Mouse (Mus musculus) limb, embryonic 15.5 days (tissue): ENCODE measurements around the gene Mis12. TPM values are rescaled to one million over a fixed set of nuclear protein-coding genes. Genes with fewer than 3 reads are reported as not detected.

Experiments
- ATAC-seq: fragments of 200-750 bp; cut with Nextera tagmentation; 2 replicates; pipeline ENCODE4 v1.8.0; 2017; ENCODE audit warnings: low read depth, moderate TSS enrichment; ENCODE audit not compliant: insufficient number of reproducible peaks, low FRiP score, low TSS enrichment
- H3K27ac ChIP-seq: fragments of 300-500 bp; sonication (generic); 2 replicates; pipeline ENCODE4 v1.5.1; 2015; ENCODE audit warnings: moderate library complexity, mild to moderate bottlenecking, inconsistent platforms
- H3K27me3 ChIP-seq: fragments of 300-500 bp; sonication (generic); 2 replicates; pipeline ENCODE4 v1.6.1; 2015; ENCODE audit warnings: inconsistent platforms
- H3K36me3 ChIP-seq: fragments of 300-500 bp; sonication (generic); 2 replicates; pipeline ENCODE4 v1.6.1; 2015; ENCODE audit warnings: inconsistent platforms
- H3K4me1 ChIP-seq: fragments of 300-500 bp; sonication (generic); 2 replicates; pipeline ENCODE4 v1.6.1; 2015; ENCODE audit warnings: inconsistent platforms
- H3K4me2 ChIP-seq: fragments of 300-500 bp; sonication (generic); 2 replicates; pipeline ENCODE4 v1.6.1; 2015; ENCODE audit warnings: mild to moderate bottlenecking, inconsistent platforms
- H3K4me3 ChIP-seq: fragments of 300-500 bp; sonication (generic); 2 replicates; pipeline ENCODE4 v1.5.1; 2015; ENCODE audit warnings: mild to moderate bottlenecking, inconsistent platforms
- H3K9ac ChIP-seq: fragments of 300-500 bp; sonication (generic); 2 replicates; pipeline ENCODE4 v1.6.1; 2015; ENCODE audit warnings: inconsistent platforms
- H3K9me3 ChIP-seq: fragments of 300-500 bp; sonication (generic); 2 replicates; pipeline ENCODE4 v1.6.1; 2016; ENCODE audit warnings: inconsistent platforms
- WGBS: fragments of 180-500 bp; shearing (Covaris S2); methylation state at CpG from one replicate; pipeline ENCODE4 v1.1.7; 2015; 5-methylcytosine and 5-hydroxymethylcytosine counted together
- polyA plus RNA-seq: library from polyadenylated mRNA; unstranded; fragments of >200 nt; fragmentation: Nextera tagmentation; extraction: Ambion mirVana; gene quantifications from 2 replicates; pipeline ENCODE4 v1.2.1, GENCODE M21; 2015

Gene Mis12
- polyA plus RNA-seq = 40.8 and 43.3 TPM in 2 replicates

- Histone ChIP-seq H3K4me3 (peak within 1 kb of the TSS; percentile 80), H3K27me3 (no peaks in the 10 kb centered on the region), H3K4me1 (peaks cover 25% of the 10 kb centered on the region), H3K9me3 (no peaks in the 10 kb centered on the region), H3K9ac (peak within 1 kb of the TSS; percentile 96), H3K36me3 (peaks cover 11% of the 10 kb centered on the region; the same call in 1 of the 2 replicates), H3K4me2 (peak within 1 kb of the TSS; percentile 65), H3K27ac (peak within 1 kb of the TSS; percentile 94)
- WGBS = under 1% methylated on average over 71 of the region's 71 CpGs
- ATAC-seq = peak; percentile 100
Measured at GRCm38 (mm10) chr11:71019201-71020068, at the start of gene Mis12, which contains the start of gene Derl2. Gene Mis12 (plus strand): TSS chr11:71019611. Gene Derl2 (minus strand): TSS chr11:71019841.

- peak; percentile 99 for ATAC-seq
Measured at GRCm38 (mm10) chr11:70969821-70970559, 49.4 kb upstream of the Mis12 start, which contains the start of the genes Nup88 and Rpain. Gene Nup88 (minus strand): TSS chr11:70969973. Gene Rpain (plus strand): TSS chr11:70970213.

DNA sequence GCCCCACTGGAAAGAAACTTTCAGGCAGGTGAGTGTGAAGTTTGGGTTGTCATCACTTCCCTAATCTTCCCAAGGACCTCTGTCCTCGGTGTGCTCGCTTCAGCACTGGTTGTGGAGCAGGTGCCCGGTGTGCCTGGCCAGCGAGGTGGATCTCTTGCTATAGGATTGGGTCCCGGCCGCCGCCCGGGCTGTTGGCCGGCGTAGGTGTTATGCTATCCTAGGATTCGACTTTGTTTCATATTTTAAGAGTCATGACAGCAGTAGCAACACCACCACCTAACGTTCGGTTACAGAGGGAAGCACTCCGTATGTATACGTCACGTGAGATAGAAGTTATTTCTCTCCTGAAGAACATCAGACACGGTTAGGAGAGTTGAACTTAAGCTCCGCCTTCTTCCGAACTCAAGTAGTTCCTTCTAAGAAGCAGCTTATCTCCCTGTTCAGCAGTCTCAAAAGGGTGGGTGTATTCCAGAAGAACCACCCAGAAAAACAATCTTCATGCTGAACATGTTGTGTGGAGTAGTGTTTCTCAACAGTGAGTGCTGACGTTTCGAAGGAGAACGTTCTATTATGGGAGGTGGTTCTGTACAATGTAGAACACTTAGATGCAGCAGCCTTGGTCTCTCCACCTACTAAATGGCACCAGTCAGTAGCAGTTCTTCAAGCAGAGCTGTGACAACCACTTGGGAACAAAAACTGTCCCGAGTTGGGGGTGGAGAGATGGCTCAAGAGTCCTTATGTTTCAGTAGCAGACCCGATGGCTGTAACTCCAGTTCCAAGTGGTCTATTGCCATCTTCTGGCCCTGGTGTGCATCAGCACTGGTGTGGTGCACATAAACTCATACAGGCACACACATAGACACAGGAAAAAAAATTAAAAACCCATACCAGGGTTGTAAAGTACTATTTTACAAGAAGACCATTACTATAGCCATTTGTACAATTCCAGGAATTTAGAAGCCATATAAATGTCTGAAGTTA, 48.6 kb upstream of the Mis12 start:
- peak overlapping the region; percentile 55 for H3K9ac ChIP-seq
- peaks cover 39% of the 10 kb centered on the region for H3K36me3 ChIP-seq
- no peak for ATAC-seq
- H3K9me3 ChIP-seq = no peaks in the 10 kb centered on the region
- H3K4me1 ChIP-seq = peaks cover 16% of the 10 kb centered on the region
- 17% methylated on average over 24 of the region's 24 CpGs for WGBS
- H3K27me3 ChIP-seq = no peaks in the 10 kb centered on the region
- peak overlapping the region; percentile 82 for H3K4me3 ChIP-seq
- H3K4me2 ChIP-seq = peak overlapping the region; percentile 91
- peak overlapping the region; percentile 88 for H3K27ac ChIP-seq

More at GRCm38 (mm10) chr11:70969821-70970559, 49.4 kb upstream of the Mis12 start, which contains the start of the genes Nup88 and Rpain:
- H3K36me3 ChIP-seq = peaks cover 39% of the 10 kb centered on the region
- WGBS = under 1% methylated on average over 43 of the region's 43 CpGs
- no peaks in the 10 kb centered on the region for H3K9me3 ChIP-seq
- H3K27ac ChIP-seq = peak within 1 kb of the TSS; percentile 92
- peaks cover 16% of the 10 kb centered on the region for H3K4me1 ChIP-seq
- H3K27me3 ChIP-seq = no peaks in the 10 kb centered on the region
- H3K4me3 ChIP-seq = peak within 1 kb of the TSS; percentile 82
- H3K9ac ChIP-seq = peak within 1 kb of the TSS; percentile 85
- H3K4me2 ChIP-seq = peak within 1 kb of the TSS; percentile 91

DNA sequence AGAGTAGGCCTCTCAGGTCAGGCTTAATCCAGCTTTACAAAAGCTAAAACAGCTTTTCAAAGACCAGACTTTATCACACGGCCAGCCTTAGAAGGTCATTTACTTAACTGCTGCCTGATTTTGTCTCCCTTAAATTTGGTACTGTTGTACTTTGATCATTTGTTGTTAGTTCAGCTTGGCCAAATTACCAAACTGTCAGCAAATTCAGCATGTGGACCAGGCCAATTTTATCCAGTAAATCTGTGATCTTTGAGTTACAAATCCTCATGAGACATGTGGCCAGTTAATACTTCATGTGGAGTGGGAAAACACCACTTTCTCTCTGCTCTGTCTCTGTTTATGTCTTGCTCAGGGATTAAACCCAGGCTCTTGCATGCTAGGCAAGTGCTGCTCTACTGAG, 46.8 kb upstream of the Mis12 start:
- WGBS = 61% methylated on average over 1 of the region's 1 CpGs
- Histone ChIP-seq H3K27ac (no peak overlapping the region), H3K4me1 (peaks cover 16% of the 10 kb centered on the region), H3K36me3 (peaks cover 48% of the 10 kb centered on the region), H3K27me3 (no peaks in the 10 kb centered on the region), H3K9me3 (no peaks in the 10 kb centered on the region), H3K4me2 (no peak overlapping the region), H3K4me3 (no peak overlapping the region), H3K9ac (no peak overlapping the region)
- ATAC-seq = no peak

- Histone ChIP-seq H3K27me3 (no peaks in the 10 kb centered on the region), H3K4me3 (no peak overlapping the region), H3K9ac (no peak overlapping the region), H3K4me1 (peaks cover 6% of the 10 kb centered on the region), H3K4me2 (no peak overlapping the region), H3K36me3 (peaks cover 60% of the 10 kb centered on the region), H3K9me3 (no peaks in the 10 kb centered on the region), H3K27ac (no peak overlapping the region)
- WGBS = 68% methylated on average over 4 of the region's 4 CpGs
- no peak for ATAC-seq
Measured at GRCm38 (mm10) chr11:70973947-70974346, 45.5 kb upstream of the Mis12 start.

- Histone ChIP-seq H3K36me3 (peaks cover 72% of the 10 kb centered on the region), H3K9me3 (no peaks in the 10 kb centered on the region), H3K27ac (no peak overlapping the region), H3K27me3 (no peaks in the 10 kb centered on the region), H3K9ac (no peak overlapping the region), H3K4me3 (no peak overlapping the region), H3K4me1 (peaks cover 6% of the 10 kb centered on the region), H3K4me2 (no peak overlapping the region)
- ATAC-seq = no peak
- WGBS = 70% methylated on average over 2 of the region's 2 CpGs
Measured at GRCm38 (mm10) chr11:70975193-70975592, 44.2 kb upstream of the Mis12 start.

- Histone ChIP-seq H3K9ac (no peak overlapping the region), H3K4me2 (no peak overlapping the region), H3K27ac (no peak overlapping the region), H3K36me3 (peaks cover 83% of the 10 kb centered on the region), H3K9me3 (no peaks in the 10 kb centered on the region), H3K27me3 (no peaks in the 10 kb centered on the region), H3K4me3 (no peak overlapping the region), H3K4me1 (peaks cover 11% of the 10 kb centered on the region)
- 87% methylated on average over 6 of the region's 6 CpGs for WGBS
- ATAC-seq = no peak
Measured at GRCm38 (mm10) chr11:70977293-70977692, 42.1 kb upstream of the Mis12 start.

- H3K9ac ChIP-seq = no peak overlapping the region
- no peak for ATAC-seq
- H3K27me3 ChIP-seq = no peaks in the 10 kb centered on the region
- no peak overlapping the region for H3K4me2 ChIP-seq
- peaks cover 14% of the 10 kb centered on the region for H3K4me1 ChIP-seq
- WGBS = 83% methylated on average over 6 of the region's 6 CpGs
- H3K27ac ChIP-seq = no peak overlapping the region
- no peaks in the 10 kb centered on the region for H3K9me3 ChIP-seq
- peaks cover 69% of the 10 kb centered on the region for H3K36me3 ChIP-seq
- H3K4me3 ChIP-seq = no peak overlapping the region
Measured at GRCm38 (mm10) chr11:70980232-70980631, 39.2 kb upstream of the Mis12 start.

GRCm38 (mm10) chr11:70980751-70981510, 38.5 kb upstream of the Mis12 start:
- 92% methylated on average over 14 of the region's 14 CpGs for WGBS
- H3K27ac ChIP-seq = no peak overlapping the region
- no peaks in the 10 kb centered on the region for H3K27me3 ChIP-seq
- H3K4me3 ChIP-seq = no peak overlapping the region
- H3K4me1 ChIP-seq = peaks cover 14% of the 10 kb centered on the region
- H3K36me3 ChIP-seq = peaks cover 69% of the 10 kb centered on the region
- H3K4me2 ChIP-seq = no peak overlapping the region
- no peak for ATAC-seq
- H3K9ac ChIP-seq = no peak overlapping the region
- no peaks in the 10 kb centered on the region for H3K9me3 ChIP-seq

GRCm38 (mm10) chr11:70982030-70982429, 37.4 kb upstream of the Mis12 start:
- Histone ChIP-seq H3K4me3 (peak overlapping the region; percentile 100), H3K27ac (no peak overlapping the region), H3K9me3 (no peaks in the 10 kb centered on the region), H3K4me2 (peak overlapping the region; percentile 52), H3K9ac (peak overlapping the region; percentile 92), H3K27me3 (no peaks in the 10 kb centered on the region), H3K4me1 (peaks cover 14% of the 10 kb centered on the region), H3K36me3 (peaks cover 69% of the 10 kb centered on the region)
- no peak for ATAC-seq
- WGBS = 5% methylated on average over 12 of the region's 12 CpGs
